Mouse (Mus musculus) activated CD4-positive, CD25-positive, alpha-beta regulatory T cell, adult 4 months (primary cell): Measurements from ENCODE around the gene Fzd7. TPM values are rescaled to one million over a fixed set of nuclear protein-coding genes. Genes with fewer than 3 reads are reported as not detected.
A peak's percentile ranks its signal among the peaks of the same experiment; 100 is the strongest.
"Not testable (repeated sequence)": the region's sequence is repeated elsewhere in the genome, so short reads cannot be mapped to it uniquely, and the experiment has no call there.

ENCODE experiments used
- ATAC-seq: one replicate; pipeline ENCODE4 v1.8.0; 2017
- polyA plus RNA-seq, 2 experiments: library from polyadenylated mRNA; unstranded; fragments of 100-300 nt; shearing (Covaris generic); gene quantifications; one replicate each; pipeline ENCODE4 v1.2.1; 2017

Fzd7 gene
- not detected for polyA plus RNA-seq

GRCm38 (mm10) chr1:59482331-59482695 is at the start of gene Fzd7:
Gene Fzd7, plus strand, starts transcription at chr1:59482424.
- ATAC-seq: peak; percentile 40

- ATAC-seq: no peak
These were observed 48.9 kb upstream of the Fzd7 start for GRCm38 (mm10) chr1:59433296-59433695.

- no peak for ATAC-seq
These were observed 48.2 kb upstream of the Fzd7 start for GRCm38 (mm10) chr1:59434071-59434470.

GRCm38 (mm10) chr1:59435270-59435669 is 47.0 kb upstream of the Fzd7 start:
- no peak for ATAC-seq

- ATAC-seq: no peak
These were observed 45.9 kb upstream of the Fzd7 start for GRCm38 (mm10) chr1:59436321-59436720.

DNA sequence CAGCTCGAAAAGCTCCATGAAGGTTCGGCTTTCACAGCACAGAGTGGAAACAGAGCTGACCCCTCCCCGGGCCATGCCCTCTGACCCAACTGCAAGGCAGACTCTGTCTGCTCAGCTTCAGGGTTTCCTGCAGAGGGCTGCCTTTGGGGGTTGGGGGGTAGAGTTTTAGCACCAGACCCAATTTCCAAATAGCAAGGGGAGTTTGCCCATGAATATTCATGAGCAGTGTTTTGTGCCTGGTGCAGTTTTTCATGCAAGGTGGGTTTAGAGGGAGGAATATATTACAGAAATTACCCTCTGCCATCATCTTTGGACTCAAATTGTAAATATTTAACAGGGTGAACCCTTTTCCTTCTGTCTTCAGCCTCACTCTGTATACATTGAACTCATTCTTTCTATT is 44.3 kb upstream of the Fzd7 start:
- ATAC-seq: no peak

- no peak for ATAC-seq
These were observed 43.9 kb upstream of the Fzd7 start for GRCm38 (mm10) chr1:59438330-59438729.

GRCm38 (mm10) chr1:59439252-59439651 is 43.0 kb upstream of the Fzd7 start:
- no peak for ATAC-seq

DNA sequence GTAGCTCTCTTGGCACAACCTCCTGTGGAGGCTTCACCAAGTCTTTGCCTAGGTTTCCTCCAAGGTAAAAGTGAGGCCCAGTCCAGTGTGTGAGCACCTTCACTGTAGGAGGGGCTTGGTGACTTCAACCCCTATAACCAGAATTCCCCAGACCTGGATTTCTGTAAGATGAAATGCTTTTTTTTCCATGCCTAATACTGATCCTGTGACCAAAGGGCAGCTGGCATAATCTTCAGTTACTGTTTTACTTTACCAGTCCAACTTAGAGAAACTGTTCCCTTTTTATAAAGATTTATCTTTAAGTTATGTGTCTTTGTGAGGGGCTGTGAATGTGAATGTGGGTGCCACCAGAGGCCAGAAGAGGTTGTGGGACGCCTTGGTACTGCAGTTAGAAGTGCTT is 42.3 kb upstream of the Fzd7 start:
- ATAC-seq: no peak

DNA sequence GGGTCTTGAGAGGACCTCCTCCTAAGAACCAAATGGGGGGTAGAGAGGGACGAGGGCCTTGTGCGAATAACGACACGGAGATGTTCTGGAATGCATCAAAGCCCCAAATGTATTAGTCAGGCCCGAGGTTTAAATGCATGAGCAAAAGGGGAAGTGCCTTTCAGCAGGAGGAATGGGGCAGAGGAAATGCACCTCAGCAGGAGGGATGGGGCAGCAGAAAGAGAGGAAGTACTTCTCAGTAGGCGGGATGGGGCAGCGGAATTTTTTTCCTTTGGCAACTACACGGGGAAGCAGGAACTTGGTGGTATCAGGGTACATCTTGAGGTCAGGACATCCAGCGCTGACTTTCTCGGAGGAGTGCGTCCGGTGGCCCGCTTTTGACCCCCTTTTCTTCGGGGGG is 39.5 kb upstream of the Fzd7 start:
- not testable (repeated sequence) for ATAC-seq

GRCm38 (mm10) chr1:59444127-59444660 is 38.0 kb upstream of the Fzd7 start:
- no peak for ATAC-seq

DNA sequence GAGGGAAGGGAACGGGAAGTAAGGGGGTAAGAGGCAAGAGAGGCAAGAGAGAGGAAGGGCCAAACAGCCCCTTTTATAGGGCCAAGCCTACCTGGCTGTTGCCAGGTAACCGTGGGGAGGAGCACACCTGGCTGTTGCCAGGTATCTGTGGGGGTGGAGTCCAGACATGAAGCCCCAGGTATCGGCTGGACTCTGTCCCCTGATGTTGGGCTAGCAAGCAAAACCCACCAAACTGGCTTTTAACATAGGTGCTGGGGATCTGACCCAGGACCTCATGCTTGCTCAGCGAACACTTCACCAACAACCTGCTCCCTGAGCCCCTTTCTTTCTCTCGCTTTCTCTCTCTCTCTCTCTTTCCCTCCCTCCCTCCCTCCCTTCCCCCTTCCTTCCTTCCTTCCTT is 37.0 kb upstream of the Fzd7 start:
- no peak for ATAC-seq

DNA sequence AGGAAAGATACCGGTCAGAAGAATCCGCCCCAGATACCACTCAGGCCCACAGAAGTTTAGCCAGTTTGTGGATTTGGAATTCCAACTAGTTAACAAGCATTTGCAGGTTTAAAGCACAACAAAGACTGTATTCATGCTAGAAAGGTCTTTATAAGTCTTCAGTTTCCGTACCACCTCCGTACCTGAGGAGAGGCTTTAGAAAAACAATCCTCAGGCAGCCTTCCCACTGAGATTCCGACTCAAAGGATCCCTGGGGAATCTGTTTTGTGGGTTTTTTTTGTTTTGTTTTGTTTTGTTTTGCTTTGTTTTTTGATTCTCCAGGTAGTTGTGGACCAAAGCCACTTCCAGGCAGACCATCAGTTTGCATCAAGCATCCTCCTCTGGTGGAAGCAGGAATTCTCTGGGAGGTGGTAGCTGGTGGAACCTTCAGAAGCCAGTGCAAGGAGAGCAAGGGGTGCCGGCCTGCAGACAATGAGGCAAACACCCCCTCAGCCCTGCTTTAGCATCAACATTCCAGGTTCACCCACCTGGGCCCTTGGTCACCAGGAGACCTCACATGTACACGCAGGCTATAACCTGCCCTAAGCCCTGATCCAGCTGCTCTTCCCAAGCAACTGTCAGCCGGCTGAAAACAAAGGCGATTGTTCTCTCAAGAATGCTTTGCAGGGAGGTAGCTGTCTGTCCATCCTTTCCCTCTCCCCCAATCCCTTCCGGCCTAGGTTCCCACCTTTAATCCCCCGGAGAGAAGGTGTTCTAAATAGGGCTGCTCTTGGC is 33.5 kb upstream of the Fzd7 start:
- no peak for ATAC-seq

GRCm38 (mm10) chr1:59449423-59449822 is 32.8 kb upstream of the Fzd7 start:
- no peak for ATAC-seq

- ATAC-seq: no peak
These were observed 31.3 kb upstream of the Fzd7 start for GRCm38 (mm10) chr1:59450896-59451295.

DNA sequence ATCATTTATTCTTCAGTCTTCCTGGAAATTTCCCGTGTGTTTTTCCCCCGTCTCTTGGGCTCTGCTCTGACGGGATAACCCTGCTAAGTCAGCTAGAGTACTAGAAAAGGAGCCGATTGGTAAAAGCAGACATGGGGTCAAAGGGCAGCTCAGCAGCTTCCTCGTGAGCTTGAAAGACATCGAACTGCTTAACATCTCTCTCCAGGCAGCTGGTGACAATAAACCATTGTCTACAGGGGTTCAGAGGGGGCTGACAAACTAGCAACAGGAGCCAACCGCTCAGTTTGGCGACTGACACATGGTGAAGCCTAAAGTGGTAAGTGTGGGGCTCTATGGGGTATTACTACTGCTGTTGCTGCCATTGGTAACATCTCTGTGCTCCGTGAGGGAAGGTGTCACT is 30.6 kb upstream of the Fzd7 start:
- ATAC-seq: no peak

GRCm38 (mm10) chr1:59456825-59457224 is 25.4 kb upstream of the Fzd7 start:
- no peak for ATAC-seq

- no peak for ATAC-seq
These were observed 24.4 kb upstream of the Fzd7 start for GRCm38 (mm10) chr1:59457873-59458272.

- ATAC-seq: no peak
These were observed 23.3 kb upstream of the Fzd7 start for GRCm38 (mm10) chr1:59458886-59459285.

DNA sequence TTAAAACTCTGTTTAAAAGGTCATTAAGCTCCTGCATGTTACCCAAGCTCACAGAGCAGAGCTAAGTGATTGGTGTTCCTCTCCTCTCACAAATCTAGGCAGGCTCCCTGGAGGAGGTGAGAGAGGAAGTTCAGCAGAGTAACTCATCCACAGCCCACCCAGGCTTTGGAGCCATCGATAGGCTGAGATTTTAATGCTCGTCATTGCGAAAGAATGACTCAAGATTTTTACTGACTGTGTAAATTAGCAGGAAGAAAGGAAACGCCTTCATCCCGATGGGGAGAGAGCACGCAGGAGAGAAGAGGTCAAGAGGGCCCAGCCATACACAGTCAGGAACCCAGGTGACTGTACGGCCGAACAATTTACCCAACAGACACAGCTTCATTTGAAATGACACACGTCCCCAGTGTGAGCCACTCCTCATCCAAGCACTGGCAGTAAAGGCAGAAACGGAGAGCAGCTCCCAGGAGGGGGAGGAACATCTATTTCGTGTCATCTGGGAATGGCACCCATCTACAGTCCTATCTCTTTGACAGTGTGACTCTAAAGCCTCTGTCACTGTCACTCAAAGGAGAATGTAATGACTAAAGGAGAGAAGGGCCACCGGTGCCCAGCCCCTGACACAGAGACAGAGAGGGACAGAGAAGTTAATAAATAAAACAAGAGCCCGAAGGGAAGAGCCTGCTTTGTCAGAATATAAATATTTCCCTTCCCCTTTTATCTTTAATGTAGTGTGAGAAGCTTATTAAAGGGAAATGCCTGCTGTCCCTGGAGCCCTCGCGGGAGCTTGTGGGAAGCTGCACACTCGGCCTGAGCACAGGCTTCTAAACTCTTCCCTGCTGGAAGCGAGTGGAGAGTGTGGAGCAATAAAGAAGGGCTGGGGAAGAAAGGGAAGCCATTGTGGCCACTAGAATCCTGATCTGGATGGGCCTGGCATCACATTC is 17.3 kb upstream of the Fzd7 start:
- no peak for ATAC-seq

- no peak for ATAC-seq
These were observed 16.6 kb upstream of the Fzd7 start for GRCm38 (mm10) chr1:59465640-59466008.

GRCm38 (mm10) chr1:59469170-59469569 is 13.1 kb upstream of the Fzd7 start:
- ATAC-seq: no peak

- ATAC-seq: no peak
These were observed 11.5 kb upstream of the Fzd7 start for GRCm38 (mm10) chr1:59470766-59471165.
